Comparison of ENCODE assay signal across 27 mouse cellular contexts in the genomic region with DNA sequence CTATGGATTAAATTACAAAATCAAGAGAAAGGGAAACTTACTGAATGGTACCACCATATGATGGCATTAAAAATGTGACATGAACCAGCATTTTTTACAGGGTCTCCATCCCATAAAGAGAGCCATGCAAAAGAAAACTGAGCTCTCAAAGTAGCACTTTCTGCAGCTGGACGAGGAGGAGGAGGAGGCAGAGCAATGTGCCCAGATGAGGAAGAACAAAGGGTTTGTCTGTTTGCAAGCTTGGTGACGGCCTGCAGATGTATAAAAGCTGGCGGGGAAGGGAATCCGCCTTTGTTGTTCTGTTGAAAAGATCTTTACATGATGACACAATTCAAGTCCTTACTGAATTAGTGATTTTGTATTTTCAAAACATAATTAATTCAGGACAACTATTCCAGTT.
A peak's percentile ranks its signal among the peaks of the same experiment; 100 is the strongest.
DNase-seq lines count a peak whose midpoint lies in the region; ATAC-seq lines count a peak whose summit lies in the region.
"Had no signal": no experiment of that assay in that cellular context is flagged by ENCODE, and none has a peak within 500 bp of the region (broad histone marks: within the 10 kb centered on the region; RNA-seq: fewer than 3 reads in every experiment).

No protein-coding gene starts in this region.

- H3K4me2 ChIP-seq in embryonic facial prominence, embryonic 14.5 days (ENCODE audit: low read depth, low read length) = no peak overlapping the region
- H3K4me2 ChIP-seq in midbrain, embryonic 13.5 days (replicated peaks) = no peak overlapping the region
- H3K4me2 ChIP-seq: embryonic facial prominence, embryonic 12.5 days; heart, embryonic 15.5 days; hindbrain, embryonic 12.5 days had no signal

- WGBS in embryonic facial prominence, embryonic 14.5 days = 58% methylated on average over 4 of the region's 4 CpGs
- WGBS in embryonic facial prominence, embryonic 10.5 days = 27% methylated on average over 4 of the region's 4 CpGs
- 41% methylated on average over 4 of the region's 4 CpGs for WGBS in midbrain, embryonic 10.5 days
- WGBS in midbrain, embryonic 13.5 days = 29% methylated on average over 4 of the region's 4 CpGs

- H3K9ac ChIP-seq in embryonic facial prominence, embryonic 14.5 days (ENCODE audit: low read depth, low read length) = no peak overlapping the region
- H3K9ac ChIP-seq in midbrain, embryonic 13.5 days (replicated peaks) = no peak overlapping the region
- H3K9ac ChIP-seq: embryonic facial prominence, embryonic 12.5 days; forebrain, postnatal 0 days; heart, embryonic 15.5 days; hindbrain, embryonic 12.5 days; liver, embryonic 14.5 days had no signal

- DNase-seq in embryonic facial prominence, embryonic 14.5 days (ENCODE audit: low spot score) = peak; percentile 20
- no peak for DNase-seq in embryonic facial prominence, embryonic 10.5 days (ENCODE audit: low spot score)
- DNase-seq in layer of hippocampus, adult 8-10 months (ENCODE audit: low spot score in 2 of 2) = peak; percentile 15 to 22
- no peak for DNase-seq in layer of hippocampus, postnatal 25 days (ENCODE audit: extremely low spot score in 1 of 2, low spot score in 1 of 2)
- DNase-seq in midbrain, embryonic 10.5 days (ENCODE audit: low spot score) = no peak
- DNase-seq in telencephalon, adult 2 months (ENCODE audit: low read depth, low spot score) = peak; percentile 55
- DNase-seq: adrenal gland, postnatal 10 days; cerebellum, adult 11-12 months; cerebellum, postnatal 14 days; forebrain, postnatal 0 days; gastrocnemius, postnatal 25 days; heart, adult 11 months; kidney, adult 9 months; kidney, postnatal 10 days; liver; lung, adult 2 months; lung, postnatal 10 days had no signal

- no peaks in the 10 kb centered on the region for H3K36me3 ChIP-seq in embryonic facial prominence, embryonic 14.5 days (ENCODE audit: control insufficient read depth, insufficient read depth, low read length)
- H3K36me3 ChIP-seq in embryonic facial prominence, embryonic 10.5 days (replicated peaks) = no peaks in the 10 kb centered on the region
- no peaks in the 10 kb centered on the region for H3K36me3 ChIP-seq in midbrain, embryonic 10.5 days
- no peaks in the 10 kb centered on the region for H3K36me3 ChIP-seq in midbrain, embryonic 13.5 days
- H3K36me3 ChIP-seq: embryonic facial prominence, embryonic 12.5 days; heart, embryonic 10.5 days; heart, embryonic 15.5 days; hindbrain, embryonic 12.5 days had no signal

- ATAC-seq in embryonic facial prominence, embryonic 14.5 days (ENCODE audit: low read depth) = no peak
- ATAC-seq in midbrain, embryonic 13.5 days = no peak
- ATAC-seq: forebrain, postnatal 0 days; intestine, embryonic 16.5 days; midbrain, embryonic 16.5 days; Patski had no signal

- H3K9me3 ChIP-seq in embryonic facial prominence, embryonic 14.5 days (ENCODE audit: control insufficient read depth, low read length) = no peaks in the 10 kb centered on the region
- no peaks in the 10 kb centered on the region for H3K9me3 ChIP-seq in embryonic facial prominence, embryonic 10.5 days
- no peaks in the 10 kb centered on the region for H3K9me3 ChIP-seq in midbrain, embryonic 10.5 days (replicated peaks)
- H3K9me3 ChIP-seq in midbrain, embryonic 13.5 days = no peaks in the 10 kb centered on the region
- H3K9me3 ChIP-seq: embryonic facial prominence, embryonic 12.5 days; heart, embryonic 10.5 days; heart, embryonic 15.5 days; hindbrain, embryonic 12.5 days had no signal

- no peak overlapping the region for H3K4me3 ChIP-seq in embryonic facial prominence, embryonic 14.5 days (ENCODE audit: low read depth, low read length)
- H3K4me3 ChIP-seq in embryonic facial prominence, embryonic 10.5 days = no peak overlapping the region
- H3K4me3 ChIP-seq in midbrain, embryonic 10.5 days = no peak overlapping the region
- no peak overlapping the region for H3K4me3 ChIP-seq in midbrain, embryonic 13.5 days (replicated peaks)
- H3K4me3 ChIP-seq: embryonic facial prominence, embryonic 12.5 days; heart, embryonic 10.5 days; heart, embryonic 15.5 days; hindbrain, embryonic 12.5 days had no signal

- H3K4me1 ChIP-seq in embryonic facial prominence, embryonic 14.5 days (ENCODE audit: control insufficient read depth, insufficient read depth, low read length) = no peaks in the 10 kb centered on the region
- H3K4me1 ChIP-seq in embryonic facial prominence, embryonic 10.5 days = peaks cover 18% of the 10 kb centered on the region; the same call in 1 of the 2 replicates
- peaks cover 18% of the 10 kb centered on the region for H3K4me1 ChIP-seq in midbrain, embryonic 10.5 days
- H3K4me1 ChIP-seq in midbrain, embryonic 13.5 days (replicated peaks) = 0 out of 2 replicates have a peak, but pooled peaks cover 2% of the 10 kb centered on the region
- H3K4me1 ChIP-seq: embryonic facial prominence, embryonic 12.5 days; heart, embryonic 10.5 days; heart, embryonic 15.5 days had no signal

- H3K27ac ChIP-seq in embryonic facial prominence, embryonic 14.5 days (replicated peaks; ENCODE audit: low read depth, low read length) = no peak overlapping the region
- H3K27ac ChIP-seq in embryonic facial prominence, embryonic 10.5 days (replicated peaks) = no peak overlapping the region; the same call in 1 of the 2 replicates
- peak overlapping the region; percentile 30; the same call in 1 of the 2 replicates for H3K27ac ChIP-seq in midbrain, embryonic 10.5 days (replicated peaks)
- no peak overlapping the region for H3K27ac ChIP-seq in midbrain, embryonic 13.5 days
- H3K27ac ChIP-seq: embryonic facial prominence, embryonic 12.5 days; heart, embryonic 10.5 days; heart, embryonic 15.5 days; hindbrain, embryonic 12.5 days; liver, embryonic 14.5 days; macrophage had no signal

- H3K27me3 ChIP-seq in embryonic facial prominence, embryonic 14.5 days (replicated peaks; ENCODE audit: control insufficient read depth, insufficient read depth, low read length) = no peaks in the 10 kb centered on the region
- H3K27me3 ChIP-seq in embryonic facial prominence, embryonic 10.5 days (replicated peaks; ENCODE audit: low read depth, poor library complexity, severe bottlenecking) = no peaks in the 10 kb centered on the region
- H3K27me3 ChIP-seq in midbrain, embryonic 10.5 days (ENCODE audit: low read depth, poor library complexity, severe bottlenecking) = no peaks in the 10 kb centered on the region
- 0 out of 2 replicates have a peak, but pooled peaks cover 2% of the 10 kb centered on the region for H3K27me3 ChIP-seq in midbrain, embryonic 13.5 days
- H3K27me3 ChIP-seq: embryonic facial prominence, embryonic 12.5 days; heart, embryonic 15.5 days; hindbrain, embryonic 12.5 days; Patski had no signal

Comparison
In these comparisons a context has a peak if more than half of its experiments do, and no peak if none do; other contexts are left out.
1. DNase-seq: peak in embryonic facial prominence, embryonic 14.5 days (single experiment), layer of hippocampus, adult 8-10 months (2 of 2) and telencephalon, adult 2 months (single experiment); none in embryonic facial prominence, embryonic 10.5 days (single experiment), layer of hippocampus, postnatal 25 days (0 of 2) and midbrain, embryonic 10.5 days (single experiment).